Mouse (Mus musculus) CD4-positive naive resting alpha-beta T cell, adult 57 days (primary cell): Measurements from ENCODE around the gene Zfp746. TPM values are rescaled to one million over a fixed set of nuclear protein-coding genes. Genes with fewer than 3 reads are reported as not detected.

Experiments
- total RNA-seq: library from RNA; stranded (reverse); gene quantifications from one replicate; pipeline ENCODE4 v1.2.4, GENCODE M21; 2023

The Zfp746 gene
- total RNA-seq, result 76.9 TPM

GRCm38 (mm10) chr6:48086471-48086878, at the start of gene Zfp746:
Zfp746 (minus strand) TSS chr6:48086593.

GRCm38 (mm10) chr6:48048426-48049272, 37.7 kb downstream of the Zfp746 start, which contains the start of gene Zfp777:
Zfp777 (minus strand) TSS chr6:48048911.

Other genes with a start within 250 kb of the Zfp746 start
- 10.6 TPM for gene Zfp282, start 209.4 kb downstream of the Zfp746 start, total RNA-seq
- gene Zfp212, start 166.1 kb downstream of the Zfp746 start, total RNA-seq, result 67.8 TPM
- gene Zfp956, start 133.2 kb downstream of the Zfp746 start, total RNA-seq, result 21.3 TPM
- 57.8 TPM for gene Zfp777, start 37.7 kb downstream of the Zfp746 start, total RNA-seq